Mouse (Mus musculus) fat pad, adult 2 months (tissue): Measurements from ENCODE around the gene Cdv3.
"Not testable (repeated sequence)": the region's sequence is repeated elsewhere in the genome, so short reads cannot be mapped to it uniquely, and the experiment has no call there.

ENCODE experiments used
- DNase-seq: peaks from one replicate; pipeline ENCODE4 v3.0.0-alpha.2; 2011; ENCODE audit warnings: low read depth, low spot score; ENCODE audit errors: extremely low read depth

Gene Cdv3

GRCm38 (mm10) chr9:103372271-103373010 is 6.8 kb upstream of the Cdv3 start:
- DNase-seq = no peak

- no peak for DNase-seq
Observed at GRCm38 (mm10) chr9:103369951-103370350, 4.3 kb upstream of the Cdv3 start.

GRCm38 (mm10) chr9:103366356-103366755 is 716 bp upstream of the Cdv3 start:
- no peak for DNase-seq

GRCm38 (mm10) chr9:103364601-103365289 is 895 bp downstream of the Cdv3 start:
- no peak for DNase-seq

- DNase-seq = no peak
Observed at GRCm38 (mm10) chr9:103363730-103364417, 1.8 kb downstream of the Cdv3 start.

- no peak for DNase-seq
Observed at GRCm38 (mm10) chr9:103363088-103363487, 2.6 kb downstream of the Cdv3 start.

GRCm38 (mm10) chr9:103360642-103361041 is 5.0 kb downstream of the Cdv3 start:
- DNase-seq = no peak

GRCm38 (mm10) chr9:103358545-103358944 is 7.1 kb downstream of the Cdv3 start:
- DNase-seq = no peak

GRCm38 (mm10) chr9:103357893-103358292 is 7.7 kb downstream of the Cdv3 start:
- DNase-seq = no peak

GRCm38 (mm10) chr9:103353500-103354260 is 12.0 kb downstream of the Cdv3 start:
- DNase-seq = not testable (repeated sequence)

GRCm38 (mm10) chr9:103348791-103349190 is 16.8 kb downstream of the Cdv3 start:
- no peak for DNase-seq

- DNase-seq = no peak
Observed at GRCm38 (mm10) chr9:103347996-103348490, 17.6 kb downstream of the Cdv3 start.

GRCm38 (mm10) chr9:103347045-103347444 is 18.6 kb downstream of the Cdv3 start:
- no peak for DNase-seq

- DNase-seq = no peak
Observed at GRCm38 (mm10) chr9:103336912-103337311, 28.7 kb downstream of the Cdv3 start.

GRCm38 (mm10) chr9:103332663-103333062 is 33.0 kb downstream of the Cdv3 start:
- DNase-seq = no peak

GRCm38 (mm10) chr9:103326449-103326848 is 39.2 kb downstream of the Cdv3 start:
- DNase-seq = no peak

GRCm38 (mm10) chr9:103324678-103325077 is 41.0 kb downstream of the Cdv3 start:
- DNase-seq = no peak

- no peak for DNase-seq
Observed at GRCm38 (mm10) chr9:103309832-103310231, 55.8 kb downstream of the Cdv3 start.

- DNase-seq = no peak
Observed at GRCm38 (mm10) chr9:103305332-103306041, 60.2 kb downstream of the Cdv3 start.

- DNase-seq = no peak
Observed at GRCm38 (mm10) chr9:103304927-103305326, 60.7 kb downstream of the Cdv3 start, which contains the start of the genes 1300017J02Rik and Topbp1. Gene 1300017J02Rik, minus strand, starts transcription at chr9:103305082. Gene Topbp1, plus strand, starts transcription at chr9:103305215.
